Mouse (Mus musculus): ENCODE results near the gene Antxr2. TPM values are rescaled to one million over a fixed set of nuclear protein-coding genes. Genes with fewer than 3 reads are reported as not detected.

Gene Antxr2
- 1.9 and 2.2 TPM in 2 replicates for polyA plus RNA-seq (2012; rRNA removed)

GRCm38 (mm10) chr5:98030902-98031641 lies at the start of gene Antxr2:
Antxr2 (minus strand) TSS chr5:98031043.

Other genes starting within 250 kb of the Antxr2 start
- gene Prdm8, start 136.2 kb upstream of the Antxr2 start, polyA plus RNA-seq (2012; rRNA removed), result 0.15 and 0.28 TPM in 2 replicates
- not detected in 2 replicates for gene Fgf5, start 223.1 kb upstream of the Antxr2 start, polyA plus RNA-seq (2012; rRNA removed)

All from stomach, adult 2 months (tissue).